Mouse (Mus musculus): ENCODE results near the gene Pctp.

Gene Pctp

GRCm38 (mm10) chr11:90007791-90008531 lies 5.3 kb upstream of the Pctp start:
- in situ Hi-C loops (cut with MboI, MseI): no loop called here

GRCm38 (mm10) chr11:90006111-90006510 lies 3.4 kb upstream of the Pctp start:
- in situ Hi-C loops (cut with MboI, MseI): no loop called here

- in situ Hi-C loops (cut with MboI, MseI): no loop called here
Observed at GRCm38 (mm10) chr11:90003386-90003785, 692 bp upstream of the Pctp start.

- in situ Hi-C loops (cut with MboI, MseI): no loop called here
Observed at GRCm38 (mm10) chr11:90002987-90003348, 274 bp upstream of the Pctp start.

GRCm38 (mm10) chr11:90001396-90002230 lies 1.1 kb downstream of the Pctp start:
- in situ Hi-C loops (cut with MboI, MseI): no loop called here

GRCm38 (mm10) chr11:90000666-90001065 lies 2.0 kb downstream of the Pctp start:
- in situ Hi-C loops (cut with MboI, MseI): no loop called here

- in situ Hi-C loops (cut with MboI, MseI): loop anchor here (10.0 to 25.0 kb wide), 2 partner anchors 288 to 616 kb away; no protein-coding TSS in a partner anchor
Observed at GRCm38 (mm10) chr11:89998996-89999770, 3.5 kb downstream of the Pctp start.

GRCm38 (mm10) chr11:89996856-89997255 lies 5.8 kb downstream of the Pctp start:
- in situ Hi-C loops (cut with MboI, MseI): loop anchor here (10.0 to 25.0 kb wide), 2 partner anchors 290 to 618 kb away; no protein-coding TSS in a partner anchor

- in situ Hi-C loops (cut with MboI, MseI): loop anchor here (10.0 to 25.0 kb wide), 2 partner anchors 291 to 618 kb away; no protein-coding TSS in a partner anchor
Observed at GRCm38 (mm10) chr11:89996406-89996805, 6.3 kb downstream of the Pctp start.

- in situ Hi-C loops (cut with MboI, MseI): loop anchor here (10.0 to 25.0 kb wide), 2 partner anchors 292 to 619 kb away; no protein-coding TSS in a partner anchor
Observed at GRCm38 (mm10) chr11:89995596-89995995, 7.1 kb downstream of the Pctp start.

- in situ Hi-C loops (cut with MboI, MseI): loop anchor here (10.0 to 25.0 kb wide), 2 partner anchors 293 to 620 kb away; no protein-coding TSS in a partner anchor
Observed at GRCm38 (mm10) chr11:89994706-89995105, 8.0 kb downstream of the Pctp start.

GRCm38 (mm10) chr11:89991661-89992060 lies 11.0 kb downstream of the Pctp start:
- in situ Hi-C loops (cut with MboI, MseI): loop anchor here (10.0 to 25.0 kb wide), 2 partner anchors 296 to 623 kb away; no protein-coding TSS in a partner anchor

- in situ Hi-C loops (cut with MboI, MseI): loop anchor here (5.0 to 25.0 kb wide), 2 partner anchors 178 to 298 kb away; no protein-coding TSS in a partner anchor
Observed at GRCm38 (mm10) chr11:89988936-89989589, 13.6 kb downstream of the Pctp start.

GRCm38 (mm10) chr11:89986516-89986915 lies 16.2 kb downstream of the Pctp start:
- in situ Hi-C loops (cut with MboI, MseI): loop anchor here (5.0 to 25.0 kb wide), 2 partner anchors 181 to 301 kb away; no protein-coding TSS in a partner anchor

- in situ Hi-C loops (cut with MboI, MseI): loop anchor here (5.0 to 25.0 kb wide), 2 partner anchors 182 to 302 kb away; no protein-coding TSS in a partner anchor
Observed at GRCm38 (mm10) chr11:89985200-89986187, 17.2 kb downstream of the Pctp start.

- in situ Hi-C loops (cut with MboI, MseI): loop anchor here in 1 of 2 experiments (25.0 kb wide), 1 partner anchor 303 kb away; no protein-coding TSS in a partner anchor
Observed at GRCm38 (mm10) chr11:89984436-89984835, 18.3 kb downstream of the Pctp start.

GRCm38 (mm10) chr11:89982918-89983317 lies 19.8 kb downstream of the Pctp start:
- in situ Hi-C loops (cut with MboI, MseI): loop anchor here in 1 of 2 experiments (25.0 kb wide), 1 partner anchor 304 kb away; no protein-coding TSS in a partner anchor

GRCm38 (mm10) chr11:89980106-89980505 lies 22.6 kb downstream of the Pctp start:
- in situ Hi-C loops (cut with MboI, MseI): loop anchor here in 1 of 2 experiments (25.0 kb wide), 1 partner anchor 307 kb away; no protein-coding TSS in a partner anchor

Data from T-helper 17 cell (primary cell).